Mouse (Mus musculus): Measurements from ENCODE around the gene Gjc2. TPM values are rescaled to one million over a fixed set of nuclear protein-coding genes. Genes with fewer than 3 reads are reported as not detected.
"Not testable (repeated sequence)": the region's sequence is repeated elsewhere in the genome, so short reads cannot be mapped to it uniquely, and the experiment has no call there.

Gene Gjc2
- polyA plus RNA-seq, 1 experiment from 2014 or later = not detected

GRCm38 (mm10) chr11:59224470-59224869, 41.5 kb upstream of the Gjc2 start:
- H3K4me2 ChIP-seq (replicated peaks; ENCODE audit: low read depth, low read length) = no peak overlapping the region
- no peak for ATAC-seq (ENCODE audit: low FRiP score)
- H3K4me1 ChIP-seq (replicated peaks; ENCODE audit: control insufficient read depth, insufficient read depth, low read length) = peaks cover 10% of the 10 kb centered on the region
- H3K9ac ChIP-seq (ENCODE audit: low read depth, low read length) = no peak overlapping the region
- no peak overlapping the region for H3K27ac ChIP-seq (ENCODE audit: low read depth, low read length)
- 0 out of 2 replicates have a peak, but pooled peaks cover 2% of the 10 kb centered on the region for H3K36me3 ChIP-seq (ENCODE audit: control insufficient read depth, insufficient read depth, low read length)
- DNase-seq (ENCODE audit: low spot score) = no peak
- no peak overlapping the region for H3K4me3 ChIP-seq (ENCODE audit: low read depth, low read length)
- no peaks in the 10 kb centered on the region for H3K27me3 ChIP-seq (ENCODE audit: control insufficient read depth, insufficient read depth, low read length)
- H3K9me3 ChIP-seq (ENCODE audit: control insufficient read depth, low read length) = no peaks in the 10 kb centered on the region
- 84% methylated on average over 2 of the region's 2 CpGs for WGBS

GRCm38 (mm10) chr11:59224025-59224424, 41.0 kb upstream of the Gjc2 start:
- H3K9me3 ChIP-seq (ENCODE audit: control insufficient read depth, low read length) = no peaks in the 10 kb centered on the region
- DNase-seq (ENCODE audit: low spot score) (no peak), ATAC-seq (ENCODE audit: low FRiP score) (no peak)
- H3K27me3 ChIP-seq (ENCODE audit: control insufficient read depth, insufficient read depth, low read length) = no peaks in the 10 kb centered on the region
- H3K36me3 ChIP-seq (ENCODE audit: control insufficient read depth, insufficient read depth, low read length) = 0 out of 2 replicates have a peak, but pooled peaks cover 2% of the 10 kb centered on the region
- H3K9ac ChIP-seq (ENCODE audit: low read depth, low read length) = no peak overlapping the region
- H3K4me3 ChIP-seq (ENCODE audit: low read depth, low read length) = no peak overlapping the region
- no peak overlapping the region for H3K4me2 ChIP-seq (replicated peaks; ENCODE audit: low read depth, low read length)
- 94% methylated on average over 3 of the region's 3 CpGs for WGBS
- H3K4me1 ChIP-seq (replicated peaks; ENCODE audit: control insufficient read depth, insufficient read depth, low read length) = peaks cover 10% of the 10 kb centered on the region
- no peak overlapping the region for H3K27ac ChIP-seq (ENCODE audit: low read depth, low read length)

- 0 out of 2 replicates have a peak, but pooled peaks cover 2% of the 10 kb centered on the region for H3K36me3 ChIP-seq (ENCODE audit: control insufficient read depth, insufficient read depth, low read length)
- DNase-seq (ENCODE audit: low spot score) = no peak
- WGBS = 91% methylated on average over 4 of the region's 4 CpGs
- no peak overlapping the region for H3K4me3 ChIP-seq (ENCODE audit: low read depth, low read length)
- no peak overlapping the region for H3K4me2 ChIP-seq (replicated peaks; ENCODE audit: low read depth, low read length)
- H3K9me3 ChIP-seq (ENCODE audit: control insufficient read depth, low read length) = no peaks in the 10 kb centered on the region
- H3K9ac ChIP-seq (ENCODE audit: low read depth, low read length) = no peak overlapping the region
- H3K27me3 ChIP-seq (ENCODE audit: control insufficient read depth, insufficient read depth, low read length) = no peaks in the 10 kb centered on the region
- H3K4me1 ChIP-seq (replicated peaks; ENCODE audit: control insufficient read depth, insufficient read depth, low read length) = peaks cover 8% of the 10 kb centered on the region
- no peak overlapping the region for H3K27ac ChIP-seq (ENCODE audit: low read depth, low read length)
- no peak for ATAC-seq (ENCODE audit: low FRiP score)
Observed at GRCm38 (mm10) chr11:59222306-59222705, 39.3 kb upstream of the Gjc2 start.

- Histone ChIP-seq H3K27ac (ENCODE audit: low read depth, low read length) (no peak overlapping the region), H3K4me1 (replicated peaks; ENCODE audit: control insufficient read depth, insufficient read depth, low read length) (peaks cover 5% of the 10 kb centered on the region), H3K9me3 (ENCODE audit: control insufficient read depth, low read length) (no peaks in the 10 kb centered on the region), H3K27me3 (ENCODE audit: control insufficient read depth, insufficient read depth, low read length) (no peaks in the 10 kb centered on the region), H3K36me3 (ENCODE audit: control insufficient read depth, insufficient read depth, low read length) (0 out of 2 replicates have a peak, but pooled peaks cover 3% of the 10 kb centered on the region), H3K4me3 (ENCODE audit: low read depth, low read length) (no peak overlapping the region), H3K4me2 (replicated peaks; ENCODE audit: low read depth, low read length) (no peak overlapping the region), H3K9ac (ENCODE audit: low read depth, low read length) (no peak overlapping the region)
- no peak for ATAC-seq (ENCODE audit: low FRiP score)
- no peak for DNase-seq (ENCODE audit: low spot score)
Observed at GRCm38 (mm10) chr11:59221604-59222003, 38.6 kb upstream of the Gjc2 start.

- Histone ChIP-seq H3K4me2 (replicated peaks; ENCODE audit: low read depth, low read length) (no peak overlapping the region), H3K27me3 (ENCODE audit: control insufficient read depth, insufficient read depth, low read length) (no peaks in the 10 kb centered on the region), H3K9me3 (ENCODE audit: control insufficient read depth, low read length) (no peaks in the 10 kb centered on the region), H3K4me1 (replicated peaks; ENCODE audit: control insufficient read depth, insufficient read depth, low read length) (no peaks in the 10 kb centered on the region), H3K36me3 (ENCODE audit: control insufficient read depth, insufficient read depth, low read length) (0 out of 2 replicates have a peak, but pooled peaks cover 5% of the 10 kb centered on the region), H3K9ac (ENCODE audit: low read depth, low read length) (no peak overlapping the region), H3K4me3 (ENCODE audit: low read depth, low read length) (no peak overlapping the region), H3K27ac (ENCODE audit: low read depth, low read length) (no peak overlapping the region)
- DNase-seq (ENCODE audit: low spot score) (peak; percentile 50), ATAC-seq (ENCODE audit: low FRiP score) (no peak)
Observed at GRCm38 (mm10) chr11:59219064-59219463, 36.1 kb upstream of the Gjc2 start.

- ATAC-seq (ENCODE audit: low FRiP score) (no peak), DNase-seq (ENCODE audit: low spot score) (no peak)
- H3K4me1 ChIP-seq (replicated peaks; ENCODE audit: control insufficient read depth, insufficient read depth, low read length) = no peaks in the 10 kb centered on the region
- H3K4me3 ChIP-seq (ENCODE audit: low read depth, low read length) = no peak overlapping the region
- H3K36me3 ChIP-seq (ENCODE audit: control insufficient read depth, insufficient read depth, low read length) = 0 out of 2 replicates have a peak, but pooled peaks cover 3% of the 10 kb centered on the region
- 86% methylated on average over 4 of the region's 4 CpGs for WGBS
- H3K9ac ChIP-seq (ENCODE audit: low read depth, low read length) = no peak overlapping the region
- no peak overlapping the region for H3K27ac ChIP-seq (ENCODE audit: low read depth, low read length)
- H3K4me2 ChIP-seq (replicated peaks; ENCODE audit: low read depth, low read length) = no peak overlapping the region
- no peaks in the 10 kb centered on the region for H3K27me3 ChIP-seq (ENCODE audit: control insufficient read depth, insufficient read depth, low read length)
- no peaks in the 10 kb centered on the region for H3K9me3 ChIP-seq (ENCODE audit: control insufficient read depth, low read length)
Observed at GRCm38 (mm10) chr11:59218389-59218998, 35.5 kb upstream of the Gjc2 start.

GRCm38 (mm10) chr11:59216955-59217354, 33.9 kb upstream of the Gjc2 start:
- no peaks in the 10 kb centered on the region for H3K4me1 ChIP-seq (replicated peaks; ENCODE audit: control insufficient read depth, insufficient read depth, low read length)
- ATAC-seq (ENCODE audit: low FRiP score) (no peak), DNase-seq (ENCODE audit: low spot score) (no peak)
- 94% methylated on average over 3 of the region's 3 CpGs for WGBS
- no peak overlapping the region for H3K9ac ChIP-seq (ENCODE audit: low read depth, low read length)
- H3K27me3 ChIP-seq (ENCODE audit: control insufficient read depth, insufficient read depth, low read length) = no peaks in the 10 kb centered on the region
- H3K9me3 ChIP-seq (ENCODE audit: control insufficient read depth, low read length) = no peaks in the 10 kb centered on the region
- no peak overlapping the region for H3K27ac ChIP-seq (ENCODE audit: low read depth, low read length)
- no peak overlapping the region for H3K4me2 ChIP-seq (replicated peaks; ENCODE audit: low read depth, low read length)
- no peak overlapping the region for H3K4me3 ChIP-seq (ENCODE audit: low read depth, low read length)
- 0 out of 2 replicates have a peak, but pooled peaks cover 3% of the 10 kb centered on the region for H3K36me3 ChIP-seq (ENCODE audit: control insufficient read depth, insufficient read depth, low read length)

GRCm38 (mm10) chr11:59212892-59213494, 30.0 kb upstream of the Gjc2 start:
- no peak overlapping the region for H3K4me3 ChIP-seq (ENCODE audit: low read depth, low read length)
- H3K4me2 ChIP-seq (replicated peaks; ENCODE audit: low read depth, low read length) = no peak overlapping the region
- no peaks in the 10 kb centered on the region for H3K4me1 ChIP-seq (replicated peaks; ENCODE audit: control insufficient read depth, insufficient read depth, low read length)
- ATAC-seq (ENCODE audit: low FRiP score) = no peak
- H3K27me3 ChIP-seq (ENCODE audit: control insufficient read depth, insufficient read depth, low read length) = no peaks in the 10 kb centered on the region
- no peak overlapping the region for H3K27ac ChIP-seq (ENCODE audit: low read depth, low read length)
- no peak overlapping the region for H3K9ac ChIP-seq (ENCODE audit: low read depth, low read length)
- H3K36me3 ChIP-seq (ENCODE audit: control insufficient read depth, insufficient read depth, low read length) = 0 out of 2 replicates have a peak, but pooled peaks cover 5% of the 10 kb centered on the region
- no peaks in the 10 kb centered on the region for H3K9me3 ChIP-seq (ENCODE audit: control insufficient read depth, low read length)
- no peak for DNase-seq (ENCODE audit: low spot score)
- WGBS = 91% methylated on average over 12 of the region's 12 CpGs

- H3K27ac ChIP-seq (ENCODE audit: low read depth, low read length) = not testable (repeated sequence)
Observed at GRCm38 (mm10) chr11:59212320-59212719, 29.3 kb upstream of the Gjc2 start.

More at GRCm38 (mm10) chr11:59212320-59212719, 29.3 kb upstream of the Gjc2 start:
- 90% methylated on average over 12 of the region's 12 CpGs for WGBS
- not testable (repeated sequence) for H3K4me1 ChIP-seq (replicated peaks; ENCODE audit: control insufficient read depth, insufficient read depth, low read length); H3K4me2 ChIP-seq (replicated peaks; ENCODE audit: low read depth, low read length); ATAC-seq (ENCODE audit: low FRiP score); H3K27me3 ChIP-seq (ENCODE audit: control insufficient read depth, insufficient read depth, low read length); DNase-seq (ENCODE audit: low spot score); H3K4me3 ChIP-seq (ENCODE audit: low read depth, low read length); H3K9me3 ChIP-seq (ENCODE audit: control insufficient read depth, low read length); H3K36me3 ChIP-seq (ENCODE audit: control insufficient read depth, insufficient read depth, low read length); H3K9ac ChIP-seq (ENCODE audit: low read depth, low read length)
